Mouse (Mus musculus): ENCODE results near the gene Usp7.
A peak's percentile ranks its signal among the peaks of the same experiment; 100 is the strongest.

The Usp7 gene

DNA sequence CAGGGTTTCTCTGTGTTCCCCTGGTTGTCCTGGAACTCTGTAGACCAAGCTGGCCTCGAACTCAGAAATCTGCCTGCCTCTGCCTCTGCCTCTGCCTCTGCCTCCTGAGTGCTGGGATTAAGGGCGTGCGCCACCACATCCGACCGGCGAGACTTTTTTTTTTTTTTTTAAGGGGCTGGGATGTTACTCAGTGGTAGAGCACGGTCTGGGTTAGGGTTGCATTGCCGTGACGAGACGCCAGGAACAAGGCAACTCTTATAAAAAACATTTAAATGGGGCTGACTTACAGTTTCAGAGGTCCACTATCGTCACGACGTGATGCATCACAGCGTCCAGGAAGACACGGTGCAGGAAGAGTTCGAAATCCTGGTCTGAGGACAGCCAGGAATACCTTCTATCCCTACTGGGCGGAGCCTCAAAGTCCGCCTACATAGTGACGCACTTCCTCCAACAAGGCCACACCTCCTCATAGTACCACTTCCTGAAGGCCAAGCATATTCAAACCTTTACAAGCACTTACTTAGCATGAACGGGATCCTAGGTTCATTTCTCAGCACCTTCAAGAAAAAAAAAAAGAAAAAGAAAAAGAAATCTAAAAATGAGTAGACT, at the start of gene Usp7:
Gene Usp7, minus strand, starts transcription at position 360 of the 609 bp plus-strand sequence.
- no peak for DNase-seq (ENCODE audit: low spot score in 2 of 2)

DNA sequence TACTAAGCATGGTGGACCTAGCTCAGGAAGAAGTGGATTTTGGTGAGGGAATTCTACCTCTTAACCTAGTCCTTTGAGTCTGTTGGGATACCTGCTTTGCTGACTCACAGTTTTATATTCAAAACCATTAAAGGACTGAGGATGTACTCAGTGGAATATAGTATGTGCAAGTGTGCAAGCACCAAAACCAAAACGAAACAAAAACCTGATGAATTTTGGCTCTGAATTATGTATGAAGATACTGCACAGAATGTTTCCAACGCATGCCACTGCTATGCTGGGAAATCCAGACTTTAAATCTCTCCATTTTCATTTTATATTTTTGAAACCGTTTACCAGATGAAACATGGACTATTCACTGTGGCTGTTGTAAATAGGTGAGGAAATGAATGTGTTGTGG, 48.4 kb upstream of the Usp7 start:
- DNase-seq (ENCODE audit: low spot score in 2 of 2), result no peak

DNA sequence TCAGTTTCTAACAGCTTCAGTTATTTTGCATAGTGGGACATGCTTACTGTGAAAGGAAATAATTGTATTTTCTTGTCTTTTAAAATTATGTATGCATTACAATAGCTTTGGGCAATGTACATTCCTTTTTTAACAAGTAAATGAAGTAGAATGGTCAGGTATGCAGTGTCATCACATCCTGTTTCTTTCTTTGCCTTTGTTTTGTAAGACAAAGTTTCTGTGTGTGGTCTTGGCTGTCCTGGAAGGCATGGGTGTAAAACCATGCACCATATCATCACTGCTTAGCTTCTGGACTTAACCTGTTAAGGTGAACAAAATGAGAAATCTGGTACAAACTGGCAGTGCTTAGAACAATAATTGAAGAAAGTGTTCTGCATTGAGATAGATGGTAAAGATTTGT, 46.8 kb upstream of the Usp7 start:
- no peak for DNase-seq (ENCODE audit: low spot score in 2 of 2)

DNA sequence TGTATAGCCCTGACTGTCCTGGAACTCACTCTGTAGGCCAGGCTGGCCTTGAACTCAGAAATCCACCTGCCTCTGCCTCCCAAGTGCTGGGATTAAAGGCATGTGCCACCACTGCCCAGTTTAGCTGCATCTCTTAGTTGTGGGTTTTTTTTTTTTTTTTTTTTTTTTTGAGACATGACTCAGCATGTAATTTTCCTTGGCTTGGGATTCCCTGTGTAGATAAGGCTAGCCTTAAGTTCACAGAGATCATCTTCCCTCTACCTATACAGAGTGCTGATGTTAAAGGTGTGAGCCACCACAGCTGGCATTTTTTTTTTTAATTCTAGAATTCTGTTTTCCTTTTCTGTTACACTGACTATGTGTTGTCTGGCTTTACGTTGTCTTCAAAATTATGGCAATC, 45.5 kb upstream of the Usp7 start:
- DNase-seq (ENCODE audit: low spot score in 2 of 2), result no peak

DNA sequence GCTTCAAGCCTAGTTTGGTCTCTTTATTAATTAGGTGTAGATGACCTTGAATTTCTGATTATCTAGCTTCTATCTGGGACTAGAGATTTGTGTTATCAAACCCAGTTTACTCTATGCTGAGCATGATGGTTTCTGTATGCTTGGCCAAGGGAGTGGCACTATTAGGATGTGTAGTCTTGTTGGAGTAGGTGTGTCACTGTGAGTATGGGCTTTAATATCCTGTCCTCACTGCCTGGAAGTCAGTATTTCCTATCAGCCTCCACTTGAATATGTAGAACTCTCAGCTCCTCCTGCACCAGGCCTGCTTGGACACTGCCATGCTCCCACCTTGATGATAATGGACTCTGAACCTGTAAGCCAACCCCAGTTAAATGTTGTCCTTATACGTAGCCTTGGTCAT, 44.8 kb upstream of the Usp7 start:
- no peak for DNase-seq (ENCODE audit: low spot score in 2 of 2)

DNA sequence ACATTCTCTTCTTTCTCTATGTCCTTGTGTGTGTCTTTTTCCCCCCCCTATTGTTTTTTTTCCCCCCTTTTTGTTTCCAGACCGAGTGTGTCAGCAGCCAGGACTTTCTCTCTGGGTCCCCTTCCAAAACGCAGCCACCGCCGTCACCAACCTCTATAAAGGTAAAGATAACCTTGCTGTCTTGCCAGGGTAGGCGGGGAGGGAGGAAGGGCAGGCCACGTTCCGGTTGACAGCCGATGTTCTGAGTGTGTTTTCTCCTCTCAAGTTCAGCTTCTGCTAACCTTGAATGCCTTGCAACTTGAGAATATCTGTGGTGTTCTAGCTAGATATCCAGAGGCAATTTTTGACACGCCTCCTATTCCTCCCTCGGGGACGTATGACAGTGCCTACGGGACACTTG, 39.1 kb upstream of the Usp7 start:
- DNase-seq (ENCODE audit: low spot score in 2 of 2), result peak in 1 of 2 experiments; percentile 61

DNA sequence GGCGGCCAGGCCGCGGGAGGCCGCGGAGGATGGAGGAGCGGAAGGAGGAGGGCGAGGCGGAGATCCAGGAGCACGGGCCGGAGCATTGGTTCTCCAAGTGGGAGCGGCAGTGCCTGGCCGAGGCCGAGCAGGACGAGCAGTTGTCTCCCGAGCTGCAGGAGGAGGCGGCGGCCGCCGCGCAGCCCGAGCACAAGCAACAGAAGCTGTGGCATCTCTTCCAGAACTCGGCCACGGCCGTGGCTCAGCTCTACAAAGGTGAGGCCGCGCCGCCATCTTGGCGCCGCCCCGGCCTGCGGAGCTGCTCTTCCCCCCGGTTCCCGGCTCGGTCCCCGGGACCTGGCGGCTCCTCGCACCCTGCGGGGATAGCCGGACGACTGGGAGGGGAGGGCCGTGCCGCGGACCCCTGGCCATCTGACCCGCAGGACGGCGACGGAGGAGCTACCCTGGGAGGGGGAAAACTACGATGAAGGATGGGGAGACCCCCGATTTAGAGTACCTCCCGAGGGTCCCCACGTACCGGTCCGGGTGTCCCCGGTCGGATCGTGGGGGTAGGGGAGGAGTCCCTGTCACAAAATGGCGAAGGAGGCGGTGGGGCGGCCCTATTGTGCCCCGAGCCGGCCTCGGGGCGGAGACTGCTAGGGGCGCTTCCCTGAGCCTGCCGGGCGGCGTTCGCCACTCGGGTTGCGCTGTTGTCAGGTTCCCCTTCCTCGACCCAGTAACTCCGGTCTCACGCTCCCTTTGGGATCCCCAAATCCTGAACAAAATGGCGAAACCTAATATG, 38.5 kb upstream of the Usp7 start:
- DNase-seq (ENCODE audit: low spot score in 2 of 2), result peak; percentile 81 to 84

DNA sequence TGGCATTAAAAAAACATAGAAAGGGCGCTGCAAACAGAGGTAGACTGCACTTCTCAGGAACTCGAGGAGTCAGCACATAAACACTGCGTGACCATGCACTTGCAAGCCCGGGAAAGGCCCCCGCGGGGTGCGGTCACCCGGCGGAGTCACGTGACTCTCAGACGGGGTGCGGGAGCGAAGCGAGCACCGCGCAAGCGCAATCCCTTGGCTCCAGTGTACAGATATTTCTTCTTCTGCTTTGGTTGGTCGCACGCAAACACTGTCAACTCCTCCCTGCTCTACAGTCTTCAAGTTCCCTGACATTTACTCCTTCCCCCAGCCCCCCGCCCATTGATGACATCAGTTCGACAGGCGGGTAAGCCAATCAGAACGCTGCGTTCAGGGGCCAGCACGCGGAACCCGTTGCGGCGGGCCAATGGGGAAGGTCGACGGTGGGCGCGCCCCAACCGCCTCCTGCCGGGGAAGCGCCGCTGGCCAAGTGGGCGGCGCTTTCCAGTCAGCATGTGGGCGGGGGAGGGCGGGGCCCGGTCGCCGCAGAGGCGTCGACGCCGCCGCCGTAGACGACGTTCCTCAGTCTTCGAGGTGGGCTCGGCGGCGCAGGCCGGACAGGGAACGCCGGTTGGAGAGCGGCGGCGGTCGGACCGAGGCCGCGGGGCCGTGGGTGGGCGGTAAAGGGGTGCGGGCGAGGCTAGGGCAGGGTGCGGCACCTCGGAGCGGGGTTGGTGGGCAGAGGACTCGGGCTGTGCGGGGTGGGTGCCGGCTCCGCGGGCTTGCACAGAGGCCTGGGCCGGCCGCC, 37.7 kb upstream of the Usp7 start, which contains the start of gene 1810013L24Rik:
Gene 1810013L24Rik, plus strand, starts transcription at position 537 of the 796 bp plus-strand sequence.
- peak; percentile 93 to 97 for DNase-seq (ENCODE audit: low spot score in 2 of 2)

DNA sequence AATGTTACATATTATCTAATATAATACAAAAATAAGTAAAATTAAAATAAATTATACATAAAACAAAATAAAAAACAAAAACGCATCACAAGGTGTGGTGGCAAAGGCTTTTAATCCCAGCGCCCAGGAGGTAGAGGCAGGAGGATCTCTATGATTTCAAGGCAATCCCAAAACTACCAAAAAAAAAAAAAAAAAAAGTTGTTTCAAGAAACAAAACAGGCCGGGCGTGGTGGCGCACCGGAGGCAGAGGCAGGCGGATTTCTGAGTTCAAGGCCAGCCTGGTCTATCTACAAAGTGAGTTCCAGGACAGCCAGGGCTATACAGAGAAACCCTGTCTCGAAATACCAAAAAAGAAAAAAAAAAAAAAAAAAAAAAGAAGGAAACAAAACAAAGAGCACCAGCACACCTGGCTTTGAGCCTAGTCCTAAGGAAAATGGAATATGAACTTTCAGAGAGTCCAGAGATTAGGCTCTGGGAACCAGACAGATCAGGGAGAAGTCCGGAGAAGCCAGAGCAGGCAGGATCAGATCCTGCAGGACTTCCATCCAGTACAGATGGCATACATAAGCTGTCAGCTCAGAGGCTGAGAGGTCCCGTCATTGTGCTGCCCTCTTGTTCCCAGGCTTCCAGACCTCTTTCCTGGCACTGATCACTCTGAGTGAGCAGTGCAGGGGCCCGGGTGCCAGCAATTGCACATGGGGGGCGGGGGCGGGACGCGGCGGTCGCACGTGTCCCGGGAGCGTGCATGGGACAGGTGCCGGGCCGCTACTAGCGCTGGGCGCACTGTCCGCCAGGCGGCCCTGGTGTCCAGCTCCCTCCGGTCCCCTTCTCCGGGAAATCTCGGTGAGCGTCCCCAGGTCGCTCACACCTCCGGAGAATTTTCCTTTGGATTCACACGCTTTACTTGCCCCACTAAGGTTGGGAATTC, 36.8 kb upstream of the Usp7 start:
- DNase-seq (ENCODE audit: low spot score in 2 of 2), result peak in 1 of 2 experiments; percentile 29

DNA sequence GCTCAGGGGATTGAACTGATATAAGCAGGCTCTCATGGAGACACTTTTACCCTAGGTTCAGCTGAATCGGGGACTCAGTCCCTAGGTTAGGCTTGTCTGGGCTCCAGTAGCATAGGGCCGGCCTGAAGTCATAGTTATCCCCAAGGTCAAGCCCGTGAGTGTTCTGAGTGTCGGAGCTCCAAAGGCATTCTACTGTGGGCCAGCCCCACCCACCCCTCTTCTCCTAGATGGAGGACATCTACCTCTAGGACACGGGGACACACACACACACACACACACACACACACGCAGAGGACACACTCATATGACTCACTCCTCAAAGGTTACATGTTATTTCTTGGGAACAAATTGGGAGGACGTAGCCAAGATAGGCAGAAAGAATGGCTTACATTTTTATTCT, 35.3 kb upstream of the Usp7 start:
- no peak for DNase-seq (ENCODE audit: low spot score in 2 of 2)

DNA sequence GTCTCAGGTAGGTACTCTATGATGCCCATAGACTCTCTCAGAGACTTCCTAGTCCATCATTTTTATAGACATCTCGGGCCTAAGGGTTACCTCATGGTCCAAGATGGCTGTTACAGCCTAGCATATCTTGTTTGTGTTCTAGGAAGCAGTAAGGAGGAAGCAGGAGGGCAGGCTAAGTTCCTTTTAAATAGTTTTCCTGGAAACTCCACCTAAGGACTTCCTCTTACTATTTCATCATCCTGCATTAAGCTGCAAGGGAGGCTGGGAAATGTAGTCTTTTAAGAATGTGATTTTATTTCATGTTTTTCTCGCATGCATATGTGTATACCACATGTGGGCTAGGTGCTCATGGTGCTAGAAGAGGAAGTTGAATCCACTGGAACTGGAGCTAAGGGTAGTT, 31.6 kb upstream of the Usp7 start:
- no peak for DNase-seq (ENCODE audit: low spot score in 2 of 2)

DNA sequence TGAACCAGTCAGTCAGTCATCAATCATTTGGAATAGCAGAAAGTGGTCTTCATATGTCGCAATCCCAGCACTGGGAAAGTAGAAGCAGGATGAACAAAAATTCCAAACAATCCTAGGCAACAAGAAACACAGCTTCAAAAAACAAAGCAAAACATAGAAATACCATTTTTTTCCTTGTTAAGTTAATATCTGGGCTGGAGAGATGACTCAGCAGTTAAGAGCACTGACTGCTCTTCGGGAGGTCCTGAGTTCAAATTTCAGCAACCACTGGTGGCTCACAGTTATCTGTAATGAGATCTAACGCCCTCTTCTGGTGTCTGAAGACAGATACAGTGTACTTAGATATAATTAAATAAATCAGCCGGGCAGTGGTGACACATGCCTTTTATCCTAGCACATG, 30.5 kb upstream of the Usp7 start:
- no peak for DNase-seq (ENCODE audit: low spot score in 2 of 2)

DNA sequence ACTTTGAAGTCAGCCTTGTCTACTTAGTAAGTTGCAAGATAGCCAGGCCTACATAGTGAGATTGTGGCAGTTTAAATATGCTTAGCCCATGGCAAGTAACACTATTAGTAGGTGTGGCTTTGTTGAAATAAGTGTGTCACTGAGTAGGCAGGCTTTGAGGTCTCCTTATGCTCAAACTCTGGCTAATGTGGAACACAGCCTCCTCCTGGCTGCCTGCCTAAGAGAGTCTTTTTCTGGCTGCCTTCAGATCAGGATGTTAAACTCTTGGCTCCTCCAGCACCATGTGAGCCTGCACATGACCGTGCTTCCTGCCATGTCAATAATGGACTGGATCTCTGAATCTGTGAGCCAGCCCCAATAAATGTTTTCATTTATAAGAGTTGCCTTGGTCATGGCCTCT, 29.3 kb upstream of the Usp7 start:
- DNase-seq (ENCODE audit: low spot score in 2 of 2), result no peak

DNA sequence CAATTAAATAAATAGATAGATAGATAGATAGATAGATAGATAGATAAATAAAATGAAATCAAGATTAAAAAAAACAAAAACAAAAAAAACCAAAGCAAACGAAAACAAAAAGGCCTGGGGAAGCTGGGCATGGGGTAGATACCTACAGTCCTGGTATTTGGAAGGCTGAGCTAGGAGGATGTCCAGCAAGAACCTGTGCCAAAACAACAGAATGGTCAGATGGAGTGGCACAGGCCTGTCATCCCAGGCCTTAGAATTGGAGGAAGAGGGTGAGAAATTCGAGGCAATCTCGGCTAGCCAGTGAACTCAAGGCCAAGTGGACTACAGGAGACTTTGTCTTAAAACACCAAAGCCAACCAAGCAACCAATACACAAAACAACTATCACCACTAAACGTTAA, 25.8 kb upstream of the Usp7 start:
- DNase-seq (ENCODE audit: low spot score in 2 of 2), result no peak

DNA sequence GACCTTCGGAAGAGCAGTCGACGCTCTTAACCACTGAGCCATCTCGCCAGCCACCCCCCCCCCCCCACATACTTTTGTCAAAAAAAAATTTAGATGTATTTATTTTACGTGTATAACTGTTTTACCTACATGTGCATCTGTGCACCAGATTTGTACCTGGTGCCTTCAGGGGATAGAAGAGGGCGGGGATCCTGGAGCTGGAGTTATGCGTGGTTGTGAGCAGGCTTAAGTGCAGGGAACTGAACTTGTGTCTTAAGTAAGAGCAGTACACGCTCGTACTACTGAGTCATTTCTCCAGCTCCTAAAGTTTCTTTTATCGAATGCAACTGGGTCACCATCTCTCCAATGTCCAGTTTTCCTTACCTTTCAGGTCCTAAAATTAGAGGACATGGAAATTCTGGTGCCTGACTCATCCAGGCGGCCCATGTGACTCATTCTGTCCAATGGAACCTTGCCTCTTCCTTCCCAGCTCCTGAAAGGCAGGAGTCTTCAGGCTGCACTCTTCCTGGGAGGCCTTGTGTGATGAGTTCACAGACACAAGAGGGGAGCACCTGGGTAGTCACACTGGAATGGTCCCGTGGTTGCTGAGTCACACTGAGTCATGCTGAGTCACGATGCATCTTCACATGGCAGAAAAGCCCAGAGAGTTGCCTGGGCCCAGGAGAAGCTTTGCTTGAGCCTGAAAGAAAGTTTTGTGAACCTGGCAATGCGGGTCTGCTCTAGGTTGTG, 18.5 kb upstream of the Usp7 start:
- DNase-seq (ENCODE audit: low spot score in 2 of 2), result peak; percentile 79 to 87

DNA sequence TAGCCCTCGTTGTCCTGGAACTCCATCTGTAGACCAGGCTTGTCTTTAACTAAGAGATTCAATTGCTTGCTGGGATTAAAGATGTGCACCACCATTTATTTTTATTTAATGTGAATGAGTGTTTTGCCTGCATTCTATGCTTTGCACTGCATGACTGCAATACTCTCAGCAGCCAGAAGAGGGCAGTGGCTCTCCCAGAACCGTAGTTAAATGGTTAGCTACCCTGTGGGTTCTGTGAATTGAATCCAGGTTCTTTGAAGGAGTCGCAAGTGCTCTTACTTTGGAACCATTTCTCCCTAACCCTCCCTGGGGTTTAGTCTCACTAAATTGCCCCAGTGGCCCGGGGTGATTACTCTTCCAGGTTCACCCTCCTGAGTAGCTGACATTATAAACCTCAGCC, 14.6 kb upstream of the Usp7 start:
- DNase-seq (ENCODE audit: low spot score in 2 of 2), result peak; percentile 50 to 80

DNA sequence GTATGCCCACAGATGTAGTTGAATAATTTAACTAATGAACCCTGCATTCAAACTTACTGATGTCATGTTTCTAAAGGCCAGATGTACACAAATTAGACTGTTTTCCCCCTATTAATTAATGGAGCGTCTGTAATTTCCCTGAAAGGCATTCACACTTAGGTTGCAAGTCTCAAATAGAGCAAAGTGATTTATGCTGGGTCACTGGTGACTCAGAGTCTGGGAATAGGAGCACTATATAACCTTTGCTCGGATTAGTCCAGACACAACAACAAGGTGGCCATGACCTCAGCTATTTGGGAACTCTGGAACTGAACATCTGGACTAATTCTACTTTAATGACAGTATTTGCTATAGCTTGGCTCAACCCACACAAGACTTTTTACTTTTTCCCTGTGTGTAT, 3.8 kb upstream of the Usp7 start:
- DNase-seq (ENCODE audit: low spot score in 2 of 2), result no peak

DNA sequence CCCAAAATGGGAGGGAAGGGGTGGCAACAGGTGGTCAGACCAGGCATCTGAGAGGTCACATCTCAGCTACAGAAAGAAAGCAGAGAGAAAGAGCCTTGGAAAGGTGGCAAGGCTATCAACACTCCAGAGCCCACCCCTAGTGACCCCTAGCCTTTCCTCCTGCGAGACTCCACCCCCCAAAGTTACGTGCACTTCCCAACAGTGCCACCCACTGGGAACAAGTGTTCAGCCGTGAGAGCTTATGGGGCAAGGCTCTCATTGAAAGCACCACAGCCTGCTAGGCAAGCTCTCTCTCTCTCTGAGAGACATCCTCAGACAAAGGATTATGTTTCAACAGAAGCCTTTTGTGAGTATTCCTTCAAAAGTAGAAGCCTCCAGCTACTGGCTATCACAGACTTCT, 2.8 kb upstream of the Usp7 start:
- DNase-seq (ENCODE audit: low spot score in 2 of 2), result no peak

DNA sequence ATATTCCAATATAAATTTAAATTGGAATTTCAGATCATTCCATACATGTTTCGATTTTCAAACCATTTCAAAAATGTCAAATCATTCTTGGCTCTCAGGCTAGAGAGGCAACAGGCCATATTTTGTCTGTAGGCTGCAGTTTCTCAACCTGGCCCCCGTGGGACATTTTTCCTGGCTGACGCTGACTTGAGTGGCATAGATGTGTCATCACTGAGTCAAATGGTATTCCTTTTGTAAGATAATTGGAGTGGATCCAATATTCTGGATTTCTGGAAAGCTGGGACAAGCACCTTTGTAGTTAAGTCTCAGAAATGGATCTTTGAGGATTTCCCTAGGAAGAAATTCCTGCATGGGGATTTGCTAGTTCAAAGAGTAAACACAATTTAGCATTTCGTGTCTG, 1.2 kb downstream of the Usp7 start:
- no peak for DNase-seq (ENCODE audit: low spot score in 2 of 2)

DNA sequence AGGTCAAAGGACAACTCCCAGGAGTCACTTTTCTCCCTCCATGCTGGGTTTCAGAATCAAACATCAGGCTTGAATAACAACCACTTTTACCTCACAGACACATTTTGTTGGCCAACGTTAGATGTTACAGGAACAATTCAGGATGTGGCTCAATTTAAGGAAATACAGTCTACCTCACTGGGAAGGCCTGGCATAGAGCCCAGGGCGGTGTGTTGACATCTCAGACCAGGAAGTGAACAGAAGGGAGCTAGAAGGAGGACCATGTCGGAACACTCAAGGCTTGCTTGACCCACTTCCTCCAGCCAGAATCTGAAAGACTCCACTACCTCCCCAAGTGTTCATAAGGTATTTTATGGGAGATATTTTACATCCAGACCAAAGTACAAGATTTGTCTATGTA, 7.4 kb downstream of the Usp7 start:
- DNase-seq (ENCODE audit: low spot score in 2 of 2), result no peak

Measured in spleen, postnatal 10 days (tissue).